Mouse (Mus musculus): ENCODE measurements around the gene Coch. TPM values are rescaled to one million over a fixed set of nuclear protein-coding genes. Genes with fewer than 3 reads are reported as not detected.
"Not testable (repeated sequence)": the region's sequence is repeated elsewhere in the genome, so short reads cannot be mapped to it uniquely, and the experiment has no call there.

Gene Coch
- polyA plus RNA-seq (2015; fragmentation: Nextera tagmentation; extraction: Ambion mirVana): 3.4 and 4.5 TPM in 2 replicates

DNA sequence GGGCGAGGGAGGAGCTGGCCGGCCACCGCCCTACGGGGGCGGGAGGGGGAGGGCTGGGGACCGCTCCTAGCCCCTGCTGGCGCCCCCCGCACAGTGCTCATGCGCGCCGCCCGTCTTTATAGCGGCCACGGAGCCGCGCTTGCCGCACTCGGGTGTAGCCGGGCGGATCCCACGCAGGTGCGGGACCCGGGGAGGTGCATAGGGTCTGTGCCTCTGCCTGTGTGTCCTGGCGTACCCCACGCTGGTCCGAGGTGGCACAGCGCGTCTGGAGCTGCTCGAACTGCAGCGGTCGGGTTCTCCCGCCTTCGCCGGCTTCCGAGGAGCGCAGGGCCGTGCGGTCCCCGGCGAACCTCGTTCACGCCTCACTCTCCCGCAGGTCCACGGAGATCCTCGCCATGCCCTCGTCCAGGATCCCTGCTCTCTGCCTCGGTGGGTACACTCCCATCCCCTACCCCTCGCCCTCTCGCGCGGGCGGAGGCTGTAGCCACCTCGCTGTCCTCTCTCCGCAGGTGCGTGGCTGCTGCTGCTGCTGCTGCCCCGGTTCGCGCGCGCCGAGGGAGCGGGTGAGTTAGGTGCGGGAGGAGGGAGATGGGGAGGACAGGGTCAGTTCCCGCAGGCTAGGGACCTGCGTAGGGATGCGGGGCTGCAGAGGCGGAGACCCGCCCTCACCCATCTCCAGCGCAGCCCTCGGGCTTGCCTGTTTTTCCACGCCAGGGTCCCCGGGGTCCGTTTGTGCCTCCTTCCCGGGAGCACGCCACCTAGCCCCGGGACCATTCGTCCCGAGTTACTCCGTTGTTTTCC lies at the start of gene Coch:
Gene Coch (plus strand): TSS at position 113 of the 801 bp plus-strand sequence.
- Histone ChIP-seq H3K4me1 (peaks cover 19% of the 10 kb centered on the region), H3K9ac (peak within 1 kb of the TSS; percentile 62), H3K4me3 (peak within 1 kb of the TSS; percentile 63), H3K36me3 (no peaks in the 10 kb centered on the region), H3K9me3 (no peaks in the 10 kb centered on the region), H3K27me3 (peaks cover 77% of the 10 kb centered on the region), H3K4me2 (replicated peaks) (peak within 1 kb of the TSS; percentile 99), H3K27ac (no peak within 1 kb of the TSS)
- peak; percentile 72 for ATAC-seq (ENCODE audit: low FRiP score, low read depth)
- WGBS: under 1% methylated on average over 69 of the region's 79 CpGs

DNA sequence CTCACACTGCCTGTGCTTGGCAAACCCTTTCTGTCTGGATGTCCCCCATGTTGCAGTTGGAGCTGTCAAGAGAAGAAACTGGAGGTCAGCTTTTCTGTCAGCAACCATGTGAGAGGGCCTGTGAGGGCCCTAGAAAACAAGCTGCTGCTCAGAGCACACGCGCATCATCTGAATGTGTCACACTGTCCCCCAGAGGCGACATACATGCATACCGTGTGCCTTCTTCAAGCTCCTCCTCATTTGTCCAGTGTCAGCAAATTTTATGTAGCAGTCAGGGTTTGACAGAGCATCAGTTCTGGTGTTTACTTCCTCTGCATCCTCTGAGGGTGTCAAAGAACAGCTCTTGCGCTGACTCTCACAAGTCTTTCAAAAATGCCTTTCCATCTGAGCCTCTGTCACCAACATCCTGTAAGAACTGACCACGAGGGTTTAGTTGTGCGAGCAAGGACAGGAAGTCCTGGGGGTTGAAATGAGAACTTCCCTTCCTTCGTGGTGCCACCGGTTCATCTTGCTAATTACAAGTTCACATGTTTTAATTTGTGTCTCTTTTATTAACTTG lies 49.7 kb upstream of the Coch start:
- Histone ChIP-seq H3K36me3 (no peaks in the 10 kb centered on the region), H3K9ac (no peak overlapping the region), H3K27me3 (no peaks in the 10 kb centered on the region), H3K4me3 (no peak overlapping the region), H3K4me2 (replicated peaks) (no peak overlapping the region), H3K27ac (no peak overlapping the region), H3K9me3 (peaks cover 8% of the 10 kb centered on the region; the same call in 1 of the 2 replicates), H3K4me1 (no peaks in the 10 kb centered on the region)
- WGBS: 71% methylated on average over 9 of the region's 9 CpGs
- no peak for ATAC-seq (ENCODE audit: low FRiP score, low read depth)

DNA sequence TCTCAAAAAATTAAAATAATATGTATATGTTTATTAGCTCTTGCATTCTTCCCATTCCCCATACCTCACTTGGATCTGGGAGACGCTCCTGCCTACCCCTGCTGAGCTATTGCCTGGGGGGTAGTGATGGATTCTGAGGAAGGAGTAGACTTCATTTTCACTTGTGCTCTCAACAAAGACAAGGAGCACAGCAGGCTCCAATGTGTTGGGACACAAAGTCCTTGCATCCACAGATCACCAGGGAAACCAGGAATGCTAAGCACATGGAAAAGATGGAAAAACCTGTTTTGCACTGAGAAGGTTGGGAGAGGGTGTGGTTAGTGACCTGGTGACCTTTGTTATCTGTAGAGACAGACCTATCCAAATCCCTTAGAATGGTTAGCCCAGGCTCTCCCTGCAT lies 38.1 kb upstream of the Coch start:
- H3K4me2 ChIP-seq (replicated peaks): no peak overlapping the region
- H3K27me3 ChIP-seq: no peaks in the 10 kb centered on the region
- peaks cover 3% of the 10 kb centered on the region; the same call in 1 of the 2 replicates for H3K9me3 ChIP-seq
- no peak for ATAC-seq (ENCODE audit: low FRiP score, low read depth)
- H3K4me3 ChIP-seq: no peak overlapping the region
- no peaks in the 10 kb centered on the region for H3K4me1 ChIP-seq
- no peak overlapping the region for H3K9ac ChIP-seq
- no peaks in the 10 kb centered on the region for H3K36me3 ChIP-seq
- 68% methylated on average over 1 of the region's 1 CpGs for WGBS
- no peak overlapping the region for H3K27ac ChIP-seq

DNA sequence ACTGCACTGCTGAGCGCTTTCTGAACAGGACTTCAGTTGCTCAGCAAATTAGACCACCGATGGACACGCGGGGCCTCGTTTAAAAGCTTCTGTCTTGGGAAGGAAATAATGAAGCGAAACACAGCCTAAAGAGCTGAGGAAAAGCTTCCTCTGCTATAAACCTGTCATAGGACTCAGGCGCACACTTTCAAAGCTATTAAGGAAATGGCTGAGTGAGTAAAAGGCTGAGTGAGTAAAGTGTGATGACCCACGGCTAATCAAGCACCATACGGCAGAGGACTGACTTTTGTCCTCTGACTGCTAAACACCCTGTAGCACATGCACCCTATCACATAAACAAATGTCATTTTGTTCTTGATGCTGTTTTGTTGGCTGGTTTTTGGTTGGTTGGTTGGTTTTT lies 31.7 kb upstream of the Coch start:
- no peak overlapping the region for H3K4me3 ChIP-seq
- H3K9me3 ChIP-seq: peaks cover 4% of the 10 kb centered on the region; the same call in 1 of the 2 replicates
- H3K4me1 ChIP-seq: no peaks in the 10 kb centered on the region
- H3K9ac ChIP-seq: no peak overlapping the region
- H3K4me2 ChIP-seq (replicated peaks): 0 out of 2 replicates have a peak overlapping the region, but pooled peaks have one; percentile 9
- no peak for ATAC-seq (ENCODE audit: low FRiP score, low read depth)
- 17% methylated on average over 9 of the region's 9 CpGs for WGBS
- no peaks in the 10 kb centered on the region for H3K36me3 ChIP-seq
- no peak overlapping the region for H3K27ac ChIP-seq
- no peaks in the 10 kb centered on the region for H3K27me3 ChIP-seq

DNA sequence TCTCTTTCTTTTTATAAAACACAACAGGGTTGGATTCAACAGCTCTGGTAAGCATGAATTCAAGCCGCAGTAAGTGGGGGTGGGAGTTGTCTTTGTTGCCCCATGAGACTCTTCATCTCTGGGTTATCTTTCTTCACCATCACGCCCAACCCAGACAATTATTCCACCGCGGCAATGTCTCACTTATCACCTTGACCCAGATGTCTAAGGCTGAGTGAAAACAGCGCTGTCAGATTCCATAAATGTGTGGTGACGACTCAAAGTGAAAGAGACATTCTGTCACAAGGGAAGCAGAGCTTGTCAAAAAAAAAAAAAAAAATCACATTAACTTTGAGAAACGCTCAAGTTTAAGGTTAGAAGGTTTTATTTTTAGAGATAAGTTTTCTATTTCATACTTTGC lies 25.9 kb upstream of the Coch start:
- no peaks in the 10 kb centered on the region for H3K27me3 ChIP-seq
- ATAC-seq (ENCODE audit: low FRiP score, low read depth): no peak
- H3K36me3 ChIP-seq: no peaks in the 10 kb centered on the region
- no peak overlapping the region for H3K4me2 ChIP-seq (replicated peaks)
- H3K4me1 ChIP-seq: no peaks in the 10 kb centered on the region
- peaks cover 4% of the 10 kb centered on the region; the same call in 1 of the 2 replicates for H3K9me3 ChIP-seq
- no peak overlapping the region for H3K4me3 ChIP-seq
- WGBS: 71% methylated on average over 7 of the region's 7 CpGs
- H3K9ac ChIP-seq: no peak overlapping the region
- H3K27ac ChIP-seq: no peak overlapping the region

DNA sequence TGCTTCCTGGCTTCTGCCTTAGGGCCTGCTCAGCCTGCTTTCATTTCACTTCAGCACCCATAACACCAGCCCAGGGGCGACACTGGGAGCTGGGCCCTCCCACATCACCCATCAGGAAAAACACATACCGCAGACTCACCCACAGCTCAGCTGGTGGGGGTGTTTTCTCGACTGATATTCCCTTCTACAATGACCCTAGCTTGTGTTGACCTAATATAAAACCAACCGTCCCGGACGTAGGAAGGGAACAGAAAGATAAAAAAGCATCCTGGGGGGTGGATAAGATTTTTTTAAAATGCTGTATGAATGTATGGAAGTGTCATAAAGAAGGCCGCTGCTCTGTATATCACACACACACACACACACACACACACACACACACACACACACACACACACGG lies 23.7 kb upstream of the Coch start:
- WGBS: 90% methylated on average over 8 of the region's 8 CpGs
- Histone ChIP-seq H3K4me3 (no peak overlapping the region), H3K9ac (no peak overlapping the region), H3K27ac (no peak overlapping the region), H3K4me1 (no peaks in the 10 kb centered on the region), H3K27me3 (no peaks in the 10 kb centered on the region), H3K9me3 (peaks cover 4% of the 10 kb centered on the region; the same call in 1 of the 2 replicates), H3K36me3 (no peaks in the 10 kb centered on the region), H3K4me2 (replicated peaks) (no peak overlapping the region)
- no peak for ATAC-seq (ENCODE audit: low FRiP score, low read depth)

DNA sequence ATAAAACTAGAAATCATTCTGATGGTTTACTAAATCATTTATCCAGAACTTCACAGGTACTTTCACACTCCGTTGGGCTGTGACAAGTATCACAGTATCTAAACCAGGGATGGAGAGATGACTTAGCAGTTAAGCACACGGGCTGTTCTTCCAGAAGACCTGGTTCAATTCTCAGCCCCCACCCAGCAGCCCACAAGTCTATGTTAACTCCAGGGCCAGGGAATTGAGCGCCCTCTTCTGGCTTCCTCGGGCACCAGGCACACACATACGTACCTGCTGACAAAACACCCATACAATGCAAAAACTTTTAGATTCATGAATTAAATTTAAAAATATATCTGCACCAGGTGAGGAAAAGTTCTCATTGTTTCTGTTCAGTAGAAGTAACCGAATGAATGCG lies 23.2 kb upstream of the Coch start:
- no peak overlapping the region for H3K27ac ChIP-seq
- no peak overlapping the region for H3K4me2 ChIP-seq (replicated peaks)
- H3K4me1 ChIP-seq: no peaks in the 10 kb centered on the region
- H3K9ac ChIP-seq: no peak overlapping the region
- no peaks in the 10 kb centered on the region for H3K36me3 ChIP-seq
- no peaks in the 10 kb centered on the region for H3K27me3 ChIP-seq
- no peak overlapping the region for H3K4me3 ChIP-seq
- peaks cover 4% of the 10 kb centered on the region; the same call in 1 of the 2 replicates for H3K9me3 ChIP-seq
- WGBS: 68% methylated on average over 7 of the region's 7 CpGs
- ATAC-seq (ENCODE audit: low FRiP score, low read depth): no peak

DNA sequence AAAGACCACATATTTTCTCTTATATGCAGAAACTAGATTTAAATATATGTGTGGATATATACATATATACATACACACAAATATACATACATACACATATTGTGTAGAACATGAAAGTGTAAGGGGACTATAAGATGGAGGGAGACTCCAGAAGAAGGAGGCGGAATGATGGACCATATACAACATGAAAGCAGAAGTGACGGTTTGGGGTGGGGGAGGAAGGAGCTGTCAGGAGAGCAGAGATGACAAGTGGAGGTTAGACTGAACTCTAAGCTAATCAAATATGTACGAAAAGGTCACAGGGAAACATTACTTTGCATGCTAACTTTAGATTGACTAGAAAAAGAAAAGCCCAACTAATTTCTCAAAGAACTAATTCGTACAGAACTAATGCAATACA lies 20.5 kb upstream of the Coch start:
- no peak overlapping the region for H3K27ac ChIP-seq
- no peaks in the 10 kb centered on the region for H3K9me3 ChIP-seq
- 75% methylated on average over 4 of the region's 4 CpGs for WGBS
- no peaks in the 10 kb centered on the region for H3K27me3 ChIP-seq
- H3K36me3 ChIP-seq: no peaks in the 10 kb centered on the region
- no peak overlapping the region for H3K4me3 ChIP-seq
- H3K9ac ChIP-seq: no peak overlapping the region
- H3K4me2 ChIP-seq (replicated peaks): no peak overlapping the region
- H3K4me1 ChIP-seq: no peaks in the 10 kb centered on the region
- no peak for ATAC-seq (ENCODE audit: low FRiP score, low read depth)

DNA sequence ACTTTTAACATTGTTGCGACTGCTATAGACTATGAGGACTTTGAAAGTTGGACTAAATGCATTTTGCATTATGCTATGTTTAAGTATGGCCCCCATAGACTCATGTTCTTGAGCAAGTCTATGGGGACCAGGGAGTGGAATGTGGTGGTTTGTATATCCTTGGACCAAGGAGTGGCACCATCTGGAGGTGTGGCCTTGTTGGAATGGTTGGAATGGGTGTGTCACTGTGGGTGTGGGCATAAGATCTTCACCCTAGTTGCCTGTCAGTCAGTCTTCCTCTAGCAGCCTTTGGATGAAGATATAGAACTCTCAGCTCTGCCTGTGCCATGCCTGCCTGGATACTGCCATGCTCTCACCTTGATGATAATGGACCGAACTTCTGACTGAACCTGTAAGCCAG lies 15.3 kb upstream of the Coch start:
- not testable (repeated sequence) for H3K4me1 ChIP-seq; ATAC-seq (ENCODE audit: low FRiP score, low read depth); H3K4me3 ChIP-seq; H3K27ac ChIP-seq; H3K27me3 ChIP-seq; H3K9ac ChIP-seq; H3K4me2 ChIP-seq (replicated peaks); H3K9me3 ChIP-seq; H3K36me3 ChIP-seq
- 81% methylated on average over 2 of the region's 2 CpGs for WGBS

DNA sequence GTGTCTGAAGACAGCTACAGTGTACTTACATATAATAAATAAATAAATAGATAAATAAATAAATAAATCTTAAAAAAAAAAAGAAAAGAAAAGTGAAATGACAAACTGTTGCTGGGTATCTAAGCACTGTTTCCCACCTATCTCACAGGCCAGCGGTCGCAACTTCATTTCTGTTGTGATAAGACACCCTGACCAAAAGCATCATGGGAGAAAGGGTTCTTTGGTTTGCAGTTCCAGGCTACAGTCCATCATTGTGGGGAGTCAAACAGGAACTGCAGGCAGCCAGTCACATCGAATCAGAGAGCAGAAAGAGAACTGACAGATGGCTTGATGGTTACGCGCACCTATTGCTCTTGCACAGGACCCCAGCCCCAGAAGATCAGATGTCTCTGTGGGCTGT lies 3.9 kb upstream of the Coch start:
- ATAC-seq (ENCODE audit: low FRiP score, low read depth): no peak

DNA sequence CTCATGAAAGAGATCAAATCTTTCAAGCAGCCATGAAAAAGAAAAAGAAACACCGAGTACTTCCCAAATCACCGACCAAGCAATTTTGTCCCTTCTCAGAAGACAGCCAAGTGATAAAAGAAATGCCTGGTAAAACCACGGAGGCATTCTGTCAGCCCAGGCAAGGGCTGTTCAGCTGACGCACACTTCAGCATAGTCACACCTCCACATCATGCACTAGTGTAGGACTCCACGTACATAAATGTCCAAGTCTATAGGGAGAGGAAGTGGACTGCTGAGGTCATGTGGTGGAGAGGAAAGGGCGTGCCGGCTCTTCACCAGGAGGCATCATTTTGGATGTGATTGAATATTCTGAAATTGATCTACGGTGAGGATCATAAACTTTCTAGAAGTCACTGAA lies 1.2 kb upstream of the Coch start:
- no peak for ATAC-seq (ENCODE audit: low FRiP score, low read depth)
- H3K4me2 ChIP-seq (replicated peaks): no peak overlapping the region
- no peak overlapping the region for H3K9ac ChIP-seq
- H3K27me3 ChIP-seq: peaks cover 70% of the 10 kb centered on the region
- H3K9me3 ChIP-seq: no peaks in the 10 kb centered on the region
- 71% methylated on average over 8 of the region's 8 CpGs for WGBS
- no peaks in the 10 kb centered on the region for H3K36me3 ChIP-seq
- H3K4me3 ChIP-seq: no peak overlapping the region
- no peak overlapping the region for H3K27ac ChIP-seq
- peaks cover 19% of the 10 kb centered on the region for H3K4me1 ChIP-seq

More for the DNA sequence above, 3.9 kb upstream of the Coch start:
- H3K9ac ChIP-seq: no peak overlapping the region
- H3K4me1 ChIP-seq: peaks cover 14% of the 10 kb centered on the region
- WGBS: 87% methylated on average over 5 of the region's 5 CpGs
- H3K9me3 ChIP-seq: peaks cover 4% of the 10 kb centered on the region; the same call in 1 of the 2 replicates
- H3K36me3 ChIP-seq: no peaks in the 10 kb centered on the region
- peaks cover 43% of the 10 kb centered on the region for H3K27me3 ChIP-seq
- H3K4me2 ChIP-seq (replicated peaks): no peak overlapping the region
- H3K27ac ChIP-seq: no peak overlapping the region
- no peak overlapping the region for H3K4me3 ChIP-seq

DNA sequence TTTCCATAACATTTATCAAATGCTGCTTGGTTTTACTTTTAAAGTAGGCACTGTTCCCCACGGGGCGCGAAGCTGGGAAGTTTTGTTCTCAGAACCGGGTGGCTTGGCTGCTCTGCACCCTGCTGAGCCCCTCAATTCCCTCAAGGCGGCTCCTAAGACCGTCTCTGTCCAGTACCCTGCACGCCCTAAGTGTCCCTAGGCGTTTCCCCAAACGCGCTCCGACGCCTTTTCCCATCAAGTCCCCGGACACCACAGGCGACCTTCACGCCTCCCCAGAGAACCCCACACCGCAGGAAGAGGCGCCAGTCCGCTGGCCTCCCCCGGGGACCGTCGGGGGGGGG lies 283 bp upstream of the Coch start:
- peak overlapping the region; percentile 62 for H3K9ac ChIP-seq
- WGBS: under 1% methylated on average over 16 of the region's 21 CpGs
- H3K4me3 ChIP-seq: peak overlapping the region; percentile 63
- 0 out of 2 replicates have a peak, but pooled peaks have one; percentile 38 for ATAC-seq (ENCODE audit: low FRiP score, low read depth)
- H3K9me3 ChIP-seq: no peaks in the 10 kb centered on the region
- no peaks in the 10 kb centered on the region for H3K36me3 ChIP-seq
- H3K4me1 ChIP-seq: peaks cover 19% of the 10 kb centered on the region
- no peak overlapping the region for H3K27ac ChIP-seq
- H3K4me2 ChIP-seq (replicated peaks): peak overlapping the region; percentile 99
- H3K27me3 ChIP-seq: peaks cover 73% of the 10 kb centered on the region
